Mouse (Mus musculus) left cerebral cortex, postnatal 4 days (tissue): ENCODE data around the gene Ppfia3. TPM values are rescaled to one million over a fixed set of nuclear protein-coding genes. Genes with fewer than 3 reads are reported as not detected.
"Not testable (repeated sequence)": the region's sequence is repeated elsewhere in the genome, so short reads cannot be mapped to it uniquely, and the experiment has no call there.

Experiments used
- DNase-seq: peaks from one replicate; pipeline ENCODE4 v3.0.0-alpha.2; 2022
- intact Hi-C: fragments of 180-260 bp; cut with DNase I; formaldehyde crosslinking; loops from one replicate; pipeline ENCODE4 v1.15.1; 2025
- total RNA-seq, 2 experiments: library from RNA; stranded (reverse); gene quantifications; 2 replicates each; pipeline ENCODE4 v1.2.3; 2021

Gene Ppfia3
- total RNA-seq: 100 to 1,000 TPM; 106 to 108 TPM

GRCm38 (mm10) chr7:45366652-45367019, at the start of gene Ppfia3:
TSS of gene Ppfia3 (minus strand) at chr7:45367019.
- intact Hi-C loops: no loop called here
- no peak for DNase-seq

GRCm38 (mm10) chr7:45415636-45416035, 48.8 kb upstream of the Ppfia3 start:
- intact Hi-C loops: no loop called here
- DNase-seq: no peak

DNA sequence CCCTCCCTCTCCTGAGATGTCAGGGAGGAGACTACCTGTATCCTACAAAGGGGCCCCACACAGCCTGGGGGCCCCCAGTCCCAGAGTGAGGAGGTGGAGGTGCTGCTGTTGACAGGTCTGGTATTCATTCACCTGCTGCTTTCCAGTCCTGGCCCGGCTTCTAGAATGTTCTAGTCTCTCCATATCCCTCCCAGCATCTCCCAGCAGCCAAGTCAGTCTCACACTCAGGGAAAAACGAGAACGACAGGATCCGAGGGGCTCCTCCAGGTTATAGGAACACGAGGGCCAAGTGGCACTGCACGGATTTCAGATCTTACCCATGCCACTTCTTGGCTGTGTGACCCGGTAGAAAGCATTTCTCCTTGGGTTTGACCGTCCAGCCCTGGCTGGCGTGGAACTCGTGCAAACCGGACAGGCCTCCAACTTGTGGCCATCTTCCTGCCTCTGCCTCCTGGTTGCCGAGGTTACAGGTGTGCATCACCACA, 48.0 kb upstream of the Ppfia3 start:
- intact Hi-C loops: no loop called here

GRCm38 (mm10) chr7:45413864-45414739, 47.3 kb upstream of the Ppfia3 start:
- DNase-seq: no peak
- intact Hi-C loops: no loop called here

More for the DNA sequence above, 48.0 kb upstream of the Ppfia3 start:
- no peak for DNase-seq

DNA sequence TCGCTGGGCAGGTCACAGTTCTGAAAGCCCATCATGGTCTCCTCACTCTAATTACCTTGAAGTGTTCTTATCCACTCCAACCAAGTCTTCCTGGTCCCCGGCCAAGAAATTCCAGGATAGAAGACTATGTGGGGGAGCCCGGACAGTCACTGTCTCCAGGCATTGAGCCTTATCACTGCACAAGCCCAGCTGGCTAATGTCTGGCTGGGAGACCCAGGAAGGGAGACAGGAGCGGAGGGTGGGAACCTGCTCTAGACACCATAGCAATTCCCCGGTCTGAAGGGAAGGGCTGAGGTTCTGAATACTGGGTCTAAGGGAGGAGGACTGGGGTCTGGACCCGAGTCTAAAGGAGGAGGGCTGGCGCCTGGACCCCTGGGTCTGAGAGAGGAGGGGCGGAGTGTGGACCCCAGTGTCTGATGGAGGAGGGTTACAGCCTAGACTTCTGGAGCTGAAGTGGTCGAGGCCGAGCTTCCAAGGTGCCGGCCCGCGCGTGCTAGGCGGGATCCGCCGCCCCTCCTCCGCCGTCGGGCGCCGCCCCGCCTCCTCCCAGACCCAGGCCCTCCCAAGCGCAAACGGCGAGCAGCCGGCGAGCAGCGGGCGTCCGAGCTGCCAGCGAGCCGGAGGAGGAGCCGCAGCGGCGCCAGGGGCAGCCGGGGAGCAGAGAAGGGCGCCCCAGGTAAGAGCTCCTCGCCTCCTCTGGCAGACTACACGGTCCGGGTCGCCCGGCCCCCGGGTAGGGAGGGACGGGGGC, 46.5 kb upstream of the Ppfia3 start, which contains the start of gene Ntf5:
Gene Ntf5 (plus strand): TSS at position 583 of the 751 bp plus-strand sequence.
- DNase-seq: no peak

DNA sequence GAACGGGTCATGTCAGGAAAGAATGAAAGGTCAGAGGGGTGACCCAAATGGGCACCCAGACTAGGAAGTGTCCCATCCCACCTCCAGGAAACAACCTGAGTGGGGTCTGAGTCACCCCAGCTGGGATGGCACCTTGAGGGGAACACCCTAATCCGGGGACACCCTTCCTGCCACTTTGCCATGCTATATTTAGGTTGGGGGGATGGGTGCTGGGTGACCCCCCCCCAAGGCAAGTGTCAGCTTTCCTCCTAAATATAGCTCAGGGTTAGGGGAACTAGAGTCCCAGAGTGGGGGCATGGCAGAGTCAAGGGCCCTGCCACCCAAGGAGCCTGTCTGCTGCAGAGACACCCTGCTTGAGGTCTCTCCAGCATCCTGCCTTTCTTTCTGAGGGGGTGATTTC, 45.6 kb upstream of the Ppfia3 start:
- no peak for DNase-seq
- intact Hi-C loops: no loop called here

More for the DNA sequence above, 46.5 kb upstream of the Ppfia3 start, which contains the start of gene Ntf5:
- intact Hi-C loops: no loop called here

DNA sequence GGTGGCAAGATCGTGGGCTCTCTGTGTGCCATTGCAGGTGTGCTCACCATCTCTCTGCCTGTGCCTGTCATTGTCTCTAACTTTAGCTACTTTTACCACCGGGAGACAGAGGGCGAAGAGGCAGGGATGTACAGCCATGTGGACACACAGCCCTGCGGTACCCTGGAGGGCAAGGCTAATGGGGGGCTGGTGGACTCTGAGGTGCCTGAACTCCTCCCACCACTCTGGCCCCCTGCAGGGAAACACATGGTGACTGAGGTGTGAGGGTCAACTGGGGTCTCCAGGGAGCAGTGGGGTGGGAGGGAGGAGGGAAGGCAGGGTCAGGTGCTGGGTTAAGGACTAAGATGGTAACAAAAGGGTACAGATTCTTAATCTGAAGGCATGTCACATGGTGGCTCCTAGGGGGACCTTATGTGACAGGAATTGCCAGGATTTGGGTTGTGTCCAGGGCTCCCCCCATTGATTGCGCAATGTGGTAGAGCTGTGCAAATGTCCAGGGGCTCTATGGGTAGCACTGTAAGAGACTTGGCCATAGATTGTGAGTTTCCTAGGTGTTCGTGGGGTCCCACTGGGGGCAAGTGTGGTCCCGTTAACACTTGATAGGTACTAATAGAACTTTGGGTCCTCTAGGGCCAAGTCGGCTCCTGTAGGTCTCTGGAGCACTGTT, 42.8 kb upstream of the Ppfia3 start:
- intact Hi-C loops: no loop called here
- no peak for DNase-seq

DNA sequence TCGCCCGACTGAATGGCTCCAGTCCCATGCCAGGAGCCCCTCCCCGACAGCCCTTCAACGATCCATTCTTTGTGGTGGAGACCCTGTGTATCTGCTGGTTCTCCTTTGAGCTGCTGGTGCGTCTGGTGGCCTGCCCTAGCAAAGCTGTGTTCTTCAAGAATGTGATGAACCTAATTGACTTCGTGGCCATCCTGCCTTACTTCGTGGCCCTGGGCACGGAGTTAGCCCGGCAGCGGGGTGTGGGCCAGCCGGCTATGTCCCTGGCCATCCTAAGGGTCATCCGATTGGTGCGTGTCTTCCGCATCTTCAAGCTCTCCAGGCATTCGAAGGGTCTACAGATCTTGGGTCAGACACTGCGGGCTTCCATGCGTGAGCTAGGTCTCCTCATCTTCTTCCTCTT, 42.1 kb upstream of the Ppfia3 start:
- intact Hi-C loops: no loop called here

GRCm38 (mm10) chr7:45408351-45408750, 41.5 kb upstream of the Ppfia3 start:
- DNase-seq: no peak
- intact Hi-C loops: no loop called here

More for the DNA sequence above, 42.1 kb upstream of the Ppfia3 start:
- no peak for DNase-seq

DNA sequence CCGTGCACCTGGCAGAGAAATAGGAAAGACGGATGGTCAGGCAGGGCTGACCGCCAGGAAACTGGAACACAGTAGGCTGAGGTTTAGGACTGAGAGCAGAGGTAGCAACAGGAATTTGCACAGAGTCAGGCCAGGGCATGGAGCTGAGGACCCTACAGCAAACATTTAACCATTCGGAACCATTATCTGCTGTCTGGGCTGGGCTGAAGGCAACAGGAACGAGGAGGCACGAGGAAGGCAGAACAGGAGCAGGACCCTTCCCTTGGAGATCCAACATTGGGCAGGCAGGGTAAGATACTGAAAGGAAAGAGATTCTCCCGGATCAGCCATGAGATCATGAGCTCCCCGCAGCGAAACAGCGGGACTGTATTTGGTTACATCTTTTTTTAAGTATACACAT, 41.0 kb upstream of the Ppfia3 start:
- intact Hi-C loops: no loop called here
- no peak for DNase-seq

GRCm38 (mm10) chr7:45406157-45407156, 39.6 kb upstream of the Ppfia3 start:
- intact Hi-C loops: no loop called here
- DNase-seq: no peak

DNA sequence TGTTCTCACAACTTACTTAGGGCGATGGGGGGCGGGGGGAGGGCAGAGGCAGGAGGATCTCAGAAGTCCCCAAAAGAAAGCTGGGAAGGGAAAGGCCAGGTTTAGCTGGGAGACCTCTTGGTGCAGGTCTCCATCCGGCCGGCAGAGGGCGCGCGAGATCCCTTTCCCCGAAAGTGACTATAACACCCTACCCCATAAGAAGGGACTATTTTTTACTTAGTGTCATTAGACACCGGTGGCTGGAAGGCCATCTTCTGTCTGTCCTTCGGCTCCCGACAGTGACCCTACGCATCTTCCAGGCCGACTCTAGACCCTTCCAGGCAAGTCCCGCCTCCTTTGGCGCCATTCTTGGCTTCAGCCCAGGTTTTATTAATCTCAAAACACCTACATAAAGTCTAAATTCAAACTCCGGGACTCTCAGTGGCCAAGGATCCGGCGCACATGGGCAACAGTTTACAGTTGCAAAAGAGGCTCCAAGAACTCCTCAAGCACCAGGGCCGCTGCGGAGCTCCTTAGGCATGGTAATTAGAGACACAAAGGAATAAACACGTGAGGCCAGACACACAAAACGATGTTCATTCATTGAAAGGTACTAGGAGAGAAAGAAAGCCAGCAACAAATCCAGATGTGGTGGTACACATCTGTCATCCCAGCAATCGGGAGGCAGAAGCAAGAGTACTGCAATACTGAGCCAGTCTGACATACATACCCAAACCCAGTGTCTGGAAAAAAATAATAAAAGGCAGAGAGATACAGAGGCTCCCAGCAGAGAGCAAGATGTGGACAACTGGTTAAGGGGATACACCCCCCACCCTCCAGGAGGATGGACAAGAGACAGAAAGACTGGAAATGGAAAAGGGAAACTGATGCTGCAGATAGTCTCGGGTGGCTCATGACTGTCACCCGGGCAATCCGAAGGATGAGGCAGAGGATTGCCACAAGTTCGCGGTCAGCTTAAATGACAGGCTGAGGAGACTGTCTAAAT, 38.6 kb upstream of the Ppfia3 start, which contains the start of gene Kcna7:
Gene Kcna7 (plus strand): TSS at position 563 of the 985 bp plus-strand sequence.
- DNase-seq: peak; percentile 65
- intact Hi-C loops: no loop called here

- DNase-seq: peak; percentile 73
- intact Hi-C loops: no loop called here
These were observed 36.9 kb upstream of the Ppfia3 start for GRCm38 (mm10) chr7:45403532-45404261.

DNA sequence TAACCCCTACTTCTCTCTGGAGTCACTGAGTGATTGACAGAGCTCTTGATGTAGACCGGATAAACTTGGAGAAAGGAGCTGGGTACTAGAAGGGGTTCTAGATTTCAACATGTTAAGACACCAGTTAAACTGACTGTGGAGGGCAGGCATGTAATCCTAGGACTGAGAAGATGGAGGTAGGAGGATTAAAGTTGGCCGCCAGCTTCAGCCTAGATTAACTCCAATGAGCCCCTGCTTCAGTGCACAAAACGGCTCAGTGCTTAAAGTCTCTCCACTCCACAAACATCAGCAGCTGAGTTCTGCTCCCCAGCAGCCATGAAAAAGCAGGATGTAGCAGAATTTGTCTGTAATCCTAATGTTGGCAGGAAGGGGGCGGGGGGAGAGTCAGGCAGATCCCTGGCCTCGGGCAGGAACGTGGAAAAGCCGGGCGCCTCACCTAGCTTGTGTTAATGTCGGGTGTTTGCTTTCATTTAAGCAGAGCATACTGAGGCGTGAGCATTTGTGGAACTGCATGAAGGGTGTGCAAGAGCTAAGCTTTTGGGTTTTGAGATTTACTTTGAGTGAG, 34.8 kb upstream of the Ppfia3 start:
- no peak for DNase-seq
- intact Hi-C loops: no loop called here

DNA sequence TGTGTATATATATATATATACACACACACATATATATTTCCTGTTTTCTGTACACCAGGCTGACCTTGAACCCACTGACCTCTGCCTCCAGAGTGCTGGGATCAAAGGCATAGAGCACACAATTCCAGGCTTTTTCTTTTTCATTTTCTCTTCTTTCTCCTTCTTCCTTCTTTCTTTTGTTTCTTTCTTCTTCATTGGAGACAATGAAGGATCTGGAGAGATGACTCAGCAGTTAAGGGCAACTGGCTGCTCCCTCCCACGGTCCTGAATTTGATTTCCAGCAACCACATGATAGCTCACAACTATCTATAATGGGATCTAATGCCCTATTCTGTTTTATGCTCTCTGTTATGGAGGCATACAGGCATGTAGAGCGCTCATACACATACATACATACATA, 30.0 kb upstream of the Ppfia3 start:
- intact Hi-C loops: no loop called here
- no peak for DNase-seq

GRCm38 (mm10) chr7:45396337-45396775, 29.5 kb upstream of the Ppfia3 start:
- intact Hi-C loops, DNase-seq: not testable (repeated sequence)

- DNase-seq: peak; percentile 100
- intact Hi-C loops: no loop called here
These were observed 28.9 kb upstream of the Ppfia3 start, which contains the start of gene Snrnp70 for GRCm38 (mm10) chr7:45395578-45396336. TSS of gene Snrnp70 (minus strand) at chr7:45395742.
